ENCODE assay signal across 26 mouse cellular contexts in the genomic region with DNA sequence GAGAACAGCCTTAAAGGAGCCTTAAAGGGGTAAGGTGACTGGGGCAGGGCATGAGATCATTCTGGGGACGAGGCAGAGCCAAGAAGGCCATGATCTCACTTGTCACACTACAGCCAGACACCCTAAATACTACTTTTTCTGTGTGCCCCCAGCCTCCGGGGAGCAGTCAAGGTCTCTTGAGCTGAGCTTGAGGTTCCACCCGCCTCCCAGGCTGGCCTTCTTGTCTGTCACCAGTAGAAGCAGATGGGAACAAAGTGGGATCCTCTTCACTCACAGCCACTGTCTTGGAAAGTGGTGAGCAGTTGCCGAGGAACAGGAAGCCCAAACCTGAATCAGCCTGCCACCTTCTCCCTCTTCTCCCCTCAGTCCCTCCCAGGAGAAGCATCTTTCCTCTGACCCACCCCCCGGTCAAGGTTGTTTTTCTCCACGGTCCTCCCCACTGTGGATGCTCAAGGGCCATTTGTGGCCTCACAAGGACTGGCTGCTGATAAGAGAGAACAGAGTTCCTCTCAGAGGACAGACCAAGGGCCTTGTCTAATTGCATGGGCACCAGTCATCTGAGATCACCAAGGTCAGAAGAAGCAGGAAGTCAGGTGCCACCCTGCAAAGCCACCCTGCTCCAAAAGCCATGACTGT. TPM values are rescaled to one million over a fixed set of nuclear protein-coding genes. Genes with fewer than 3 reads are reported as not detected.
DNase-seq lines count a peak whose midpoint lies in the region; ATAC-seq and TF ChIP-seq lines count a peak whose summit lies in the region.
"Had no signal": no experiment of that assay in that cellular context is flagged by ENCODE, and none has a peak within 500 bp of the region (broad histone marks: within the 10 kb centered on the region; RNA-seq: fewer than 3 reads in every experiment).

No protein-coding gene starts in this region.

- peak; percentile 36 for DNase-seq in cerebellum, adult 11 months
- DNase-seq in cerebellum, postnatal 4 days (ENCODE audit: low spot score in 2 of 2) = no peak
- DNase-seq in heart, adult 2 months = peak in 1 of 2 experiments; percentile 37
- DNase-seq in heart, postnatal 25 days (ENCODE audit: low spot score) = no peak
- DNase-seq in ovary, adult 18-20 months (ENCODE audit: low spot score) = peak; percentile 75
- no peak for DNase-seq in ovary, postnatal 10 days (ENCODE audit: low spot score)
- DNase-seq: embryo, embryonic 11 days; gastrocnemius, adult 2 months; kidney, postnatal 10 days; thymus, postnatal 4 days had no signal

- H3K36me3 ChIP-seq in heart, adult 2 months (ENCODE audit: control insufficient read depth, insufficient read depth, low read length) = no peaks in the 10 kb centered on the region
- no peaks in the 10 kb centered on the region for H3K36me3 ChIP-seq in heart, embryonic 16.5 days (ENCODE audit: control insufficient read depth, insufficient read depth)
- H3K36me3 ChIP-seq in hindbrain, embryonic 13.5 days = no peaks in the 10 kb centered on the region
- H3K36me3 ChIP-seq: embryonic facial prominence, embryonic 15.5 days; limb, embryonic 13.5 days; midbrain, embryonic 13.5 days had no signal

- ATAC-seq in heart, embryonic 16.5 days (replicated peaks; ENCODE audit: extremely low read depth, insufficient read depth, low FRiP score) = no peak
- ATAC-seq in hindbrain, embryonic 13.5 days (ENCODE audit: low FRiP score) = no peak
- ATAC-seq: activated CD4-positive, CD25-positive, alpha-beta regulatory T cell, adult 4 months; hindbrain, embryonic 16.5 days; intestine, postnatal 0 days; midbrain, embryonic 13.5 days; Patski had no signal

- intact Hi-C loops in heart, adult 2 months (cut with DNase I) = loop anchor here (5.0 kb wide), 1 partner anchor 39 kb away; no protein-coding TSS in a partner anchor
- intact Hi-C loops in heart, postnatal 25 days (cut with DNase I) = loop anchor here (5.0 kb wide), 1 partner anchor 34 kb away; no protein-coding TSS in a partner anchor

- peak overlapping the region; percentile 88 for H3K27ac ChIP-seq in heart, adult 2 months
- peak overlapping the region; percentile 72 for H3K27ac ChIP-seq in heart, embryonic 16.5 days (ENCODE audit: low read length)
- no peak overlapping the region for H3K27ac ChIP-seq in hindbrain, embryonic 13.5 days
- H3K27ac ChIP-seq: embryonic facial prominence, embryonic 15.5 days; gastrocnemius, adult 2 months; limb, embryonic 13.5 days; liver, embryonic 14.5 days; midbrain, embryonic 13.5 days had no signal

- peak overlapping the region; percentile 10; the same call in 1 of the 2 replicates for H3K4me3 ChIP-seq in heart, adult 2 months
- H3K4me3 ChIP-seq in heart, embryonic 16.5 days (ENCODE audit: low read length) = no peak overlapping the region
- H3K4me3 ChIP-seq in hindbrain, embryonic 13.5 days = no peak overlapping the region
- H3K4me3 ChIP-seq: embryonic facial prominence, embryonic 15.5 days; gastrocnemius, adult 2 months; limb, embryonic 13.5 days; midbrain, embryonic 13.5 days had no signal

- no peaks in the 10 kb centered on the region for H3K27me3 ChIP-seq in heart, adult 2 months (ENCODE audit: control insufficient read depth, insufficient read depth, low read length)
- H3K27me3 ChIP-seq in heart, embryonic 16.5 days (ENCODE audit: control insufficient read depth, insufficient read depth, low read length) = no peaks in the 10 kb centered on the region
- H3K27me3 ChIP-seq in hindbrain, embryonic 13.5 days = no peaks in the 10 kb centered on the region
- H3K27me3 ChIP-seq: midbrain, embryonic 13.5 days had no signal

- peaks cover 4% of the 10 kb centered on the region; the same call in 1 of the 2 replicates for H3K4me1 ChIP-seq in heart, adult 2 months (ENCODE audit: control insufficient read depth, insufficient read depth, low read length)
- peaks cover 38% of the 10 kb centered on the region for H3K4me1 ChIP-seq in heart, embryonic 16.5 days (ENCODE audit: control insufficient read depth, insufficient read depth, low read length)
- peaks cover 5% of the 10 kb centered on the region; the same call in 1 of the 2 replicates for H3K4me1 ChIP-seq in hindbrain, embryonic 13.5 days (replicated peaks)
- H3K4me1 ChIP-seq: embryonic facial prominence, embryonic 15.5 days; limb, embryonic 13.5 days; midbrain, embryonic 13.5 days had no signal

- WGBS in heart, adult 2 months = 49% methylated on average over 6 of the region's 6 CpGs
- 54% methylated on average over 6 of the region's 6 CpGs for WGBS in heart, embryonic 16.5 days
- WGBS in hindbrain, embryonic 13.5 days = 81% methylated on average over 6 of the region's 6 CpGs

- H3K4me2 ChIP-seq in heart, embryonic 16.5 days (ENCODE audit: low read depth, low read length) = no peak overlapping the region
- H3K4me2 ChIP-seq in hindbrain, embryonic 13.5 days = no peak overlapping the region
- H3K4me2 ChIP-seq: embryonic facial prominence, embryonic 15.5 days; limb, embryonic 13.5 days; midbrain, embryonic 13.5 days had no signal

- H3K79me2 ChIP-seq in heart, adult 2 months (replicated peaks; ENCODE audit: control insufficient read depth, insufficient read depth, low read length) = no peaks in the 10 kb centered on the region

- 0 out of 2 replicates have a peak, but pooled peaks have one; percentile 20 for TF ChIP-seq EP300 in heart, adult 2 months (IDR thresholded peaks at IDR 0.05; ENCODE audit: insufficient read depth, low read depth, low read length)

- TF ChIP-seq POLR2A in heart, adult 2 months (IDR thresholded peaks at IDR 0.05; ENCODE audit: insufficient read depth, low read depth, low read length) = 0 out of 2 replicates have a peak, but pooled peaks have one; percentile 13

- peak overlapping the region; percentile 1; the same call in 1 of the 2 replicates for H3K9ac ChIP-seq in heart, adult 2 months (ENCODE audit: low read depth, low read length)
- H3K9ac ChIP-seq in heart, embryonic 16.5 days (ENCODE audit: low read length) = no peak overlapping the region
- no peak overlapping the region for H3K9ac ChIP-seq in hindbrain, embryonic 13.5 days
- H3K9ac ChIP-seq: embryonic facial prominence, embryonic 15.5 days; limb, embryonic 13.5 days; liver, embryonic 14.5 days; midbrain, embryonic 13.5 days had no signal

- H3K9me3 ChIP-seq in heart, embryonic 16.5 days (replicated peaks; ENCODE audit: control insufficient read depth, low read length) = 0 out of 2 replicates have a peak, but pooled peaks cover 3% of the 10 kb centered on the region
- no peaks in the 10 kb centered on the region for H3K9me3 ChIP-seq in hindbrain, embryonic 13.5 days
- H3K9me3 ChIP-seq: embryonic facial prominence, embryonic 15.5 days; limb, embryonic 13.5 days; midbrain, embryonic 13.5 days had no signal

- no peak for TF ChIP-seq CTCF in heart, adult 2 months (IDR thresholded peaks at IDR 0.05)

RNA-seq across cellular contexts. Expression of gene Kcnk3, which starts 9.4 kb away (rescaled TPM):
- total RNA-seq in heart, adult 2 months (2021) = 100 to 1,000 TPM; 259 to 300 TPM
- polyA plus RNA-seq in heart, adult 2 months (2012; rRNA removed) = 382 and 432 TPM in 2 replicates
- total RNA-seq in heart, postnatal 25 days (2021) = 100 to 1,000 TPM; 250 to 251 TPM
- polyA plus RNA-seq in heart, embryonic 16.5 days (2015; fragmentation: Nextera tagmentation; extraction: Ambion mirVana) = 15.3 and 19.2 TPM in 2 replicates
- polyA plus RNA-seq in hindbrain, embryonic 13.5 days (2015; fragmentation: Nextera tagmentation; extraction: Ambion mirVana) = 4.3 and 4.5 TPM in 2 replicates
- total RNA-seq: granulocyte monocyte progenitor cell, adult 5-6 weeks had no signal
- polyA plus RNA-seq: activated CD4-positive, CD25-positive, alpha-beta regulatory T cell, adult 4 months; C2C12; Patski had no signal

RNA-seq across cellular contexts. Expression of gene Cib4, which starts 32.9 kb away (rescaled TPM):
- not detected for total RNA-seq in heart, adult 2 months (2021)
- 0.56 TPM in 1 of 2 replicates, not detected in the other for polyA plus RNA-seq in heart, adult 2 months (2012; rRNA removed)
- not detected for total RNA-seq in heart, postnatal 25 days (2021)
- not detected in 2 replicates for polyA plus RNA-seq in heart, embryonic 16.5 days (2015; fragmentation: Nextera tagmentation; extraction: Ambion mirVana)
- polyA plus RNA-seq in hindbrain, embryonic 13.5 days (2015; fragmentation: Nextera tagmentation; extraction: Ambion mirVana) = not detected in 2 replicates
- total RNA-seq: gastrocnemius, adult 2 months; granulocyte monocyte progenitor cell, adult 5-6 weeks; layer of hippocampus, adult 8-10 months had no signal
- polyA plus RNA-seq: activated CD4-positive, CD25-positive, alpha-beta regulatory T cell, adult 4 months; C2C12; forebrain, embryonic 11.5 days; hindbrain, embryonic 16.5 days; intestine, postnatal 0 days; liver, embryonic 14.5 days; lung, embryonic 16.5 days; midbrain, embryonic 13.5 days; neural tube, embryonic 14.5 days; Patski had no signal

Comparison
In these comparisons a context has a peak if more than half of its experiments do, and no peak if none do; other contexts are left out.
1. DNase-seq: peak in cerebellum, adult 11 months (single experiment) and ovary, adult 18-20 months (single experiment); none in cerebellum, postnatal 4 days (0 of 2), heart, postnatal 25 days (single experiment) and ovary, postnatal 10 days (single experiment).
2. RNA of gene Kcnk3, which starts 9.4 kb away (polyA plus RNA-seq): 382 to 432 TPM in heart, adult 2 months; 15.3 to 19.2 TPM in heart, embryonic 16.5 days and 4.3 to 4.5 TPM in hindbrain, embryonic 13.5 days; every median in the first group is over 10 times any median in the second.